Mouse (Mus musculus) midbrain, embryonic 11.5 days (tissue): ENCODE measurements at regions not wholly inside any gene's neighbourhood (a gene's known extent, or its start where the extent isn't known, plus 50 kb on each side); places are given as distances from the start of the nearest gene placed in this dataset.
"Not testable (repeated sequence)": the region's sequence is repeated elsewhere in the genome, so short reads cannot be mapped to it uniquely, and the experiment has no call there.

Experiments used
- ATAC-seq: fragments of 200-750 bp; cut with Nextera tagmentation; 2 replicates; pipeline ENCODE4 v1.8.0; 2017; ENCODE audit warnings: moderate TSS enrichment, moderate library complexity; ENCODE audit not compliant: low FRiP score
- DNase-seq: peaks from one replicate; pipeline ENCODE4 v3.0.0; 2015; ENCODE audit warnings: low spot score; ENCODE audit errors: missing footprints
- H3K27ac ChIP-seq: fragments of 300-500 bp; sonication (generic); 2 replicates; pipeline ENCODE4 v1.5.1; 2014; ENCODE audit warnings: low read depth, low read length
- H3K27me3 ChIP-seq: fragments of 300-500 bp; sonication (generic); 2 replicates; pipeline ENCODE4 v1.6.1; 2014; ENCODE audit warnings: mild to moderate bottlenecking, low read length, moderate library complexity, mixed read lengths; ENCODE audit not compliant: control insufficient read depth, insufficient read depth
- H3K36me3 ChIP-seq: fragments of 300-500 bp; sonication (generic); 2 replicates; pipeline ENCODE4 v1.6.1; 2014; ENCODE audit warnings: mild to moderate bottlenecking, low read length, moderate library complexity, mixed read lengths; ENCODE audit not compliant: control insufficient read depth, insufficient read depth
- H3K4me1 ChIP-seq: fragments of 300-500 bp; sonication (generic); 2 replicates; pipeline ENCODE4 v1.6.1; 2014; ENCODE audit warnings: low read length; ENCODE audit not compliant: control insufficient read depth, insufficient read depth
- H3K4me2 ChIP-seq: fragments of 300-500 bp; sonication (generic); 2 replicates; pipeline ENCODE4 v1.6.1; 2014; ENCODE audit warnings: mild to moderate bottlenecking, moderate library complexity
- H3K4me3 ChIP-seq: fragments of 300-500 bp; sonication (generic); 2 replicates; pipeline ENCODE4 v1.5.1; 2014; ENCODE audit warnings: low read depth, low read length
- H3K9ac ChIP-seq: fragments of 300-500 bp; sonication (generic); 2 replicates; pipeline ENCODE4 v1.6.1; 2014; ENCODE audit warnings: low read length
- H3K9me3 ChIP-seq: fragments of 300-500 bp; sonication (generic); 2 replicates; pipeline ENCODE4 v1.6.1; 2016; ENCODE audit warnings: low read length; ENCODE audit not compliant: control insufficient read depth
- WGBS: fragments of 180-500 bp; shearing (Covaris S2); extraction: QIAGEN DNeasy Blood & Tissue Kit; methylation state at CpG from one replicate; pipeline ENCODE4 v1.1.7; 2014; 5-methylcytosine and 5-hydroxymethylcytosine counted together

DNA sequence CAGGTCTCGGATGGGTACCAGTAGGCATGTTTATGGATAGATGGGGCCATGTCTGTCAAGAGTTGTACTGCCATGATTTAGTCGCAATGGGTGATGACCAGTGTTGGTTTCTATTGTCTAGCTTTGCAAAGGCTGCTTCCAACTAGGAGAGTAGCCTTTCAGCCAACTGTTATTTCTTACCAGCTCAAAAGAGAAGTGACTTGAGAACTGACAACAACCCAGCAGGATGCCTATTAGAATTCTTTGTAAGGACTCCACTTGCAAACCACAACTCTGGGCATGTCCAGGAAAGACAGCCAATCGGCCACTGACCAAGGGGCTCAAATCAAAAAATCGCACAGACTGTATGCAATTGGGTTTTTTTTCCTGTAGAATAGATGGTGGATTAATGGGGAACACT is 200.9 kb downstream of the Dhx15 start:
- Histone ChIP-seq H3K36me3 (no peaks in the 10 kb centered on the region), H3K9ac (no peak overlapping the region), H3K4me1 (peaks cover 11% of the 10 kb centered on the region), H3K4me2 (no peak overlapping the region), H3K27ac (no peak overlapping the region), H3K9me3 (no peaks in the 10 kb centered on the region), H3K27me3 (no peaks in the 10 kb centered on the region), H3K4me3 (no peak overlapping the region)
- 31% methylated on average over 4 of the region's 4 CpGs for WGBS
- ATAC-seq, result no peak
- peak; percentile 87 for DNase-seq

DNA sequence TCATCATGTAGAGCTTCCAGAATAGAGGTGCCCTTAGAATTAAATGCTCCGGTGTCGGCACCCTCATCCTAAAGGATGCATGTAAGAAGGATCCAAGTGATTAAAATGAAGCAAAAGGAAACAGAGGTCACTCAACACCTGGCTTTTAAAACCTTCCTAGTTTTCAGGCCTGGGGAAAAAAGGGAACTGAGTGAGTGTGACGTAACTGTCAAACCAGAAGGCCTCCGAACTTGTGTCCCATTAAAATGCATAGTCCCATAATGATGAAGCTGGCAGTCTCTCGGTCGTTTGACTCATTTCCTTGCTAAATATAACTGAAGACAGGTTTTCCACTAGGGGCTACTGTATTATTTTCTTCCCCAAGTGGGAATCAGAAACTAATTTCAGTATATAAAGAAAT is 201.4 kb downstream of the Dhx15 start:
- Histone ChIP-seq H3K9me3 (no peaks in the 10 kb centered on the region), H3K4me3 (no peak overlapping the region), H3K27me3 (no peaks in the 10 kb centered on the region), H3K4me1 (peaks cover 11% of the 10 kb centered on the region), H3K36me3 (no peaks in the 10 kb centered on the region), H3K4me2 (no peak overlapping the region), H3K9ac (no peak overlapping the region), H3K27ac (no peak overlapping the region)
- ATAC-seq (no peak), DNase-seq (no peak)
- WGBS, result 76% methylated on average over 6 of the region's 6 CpGs

DNA sequence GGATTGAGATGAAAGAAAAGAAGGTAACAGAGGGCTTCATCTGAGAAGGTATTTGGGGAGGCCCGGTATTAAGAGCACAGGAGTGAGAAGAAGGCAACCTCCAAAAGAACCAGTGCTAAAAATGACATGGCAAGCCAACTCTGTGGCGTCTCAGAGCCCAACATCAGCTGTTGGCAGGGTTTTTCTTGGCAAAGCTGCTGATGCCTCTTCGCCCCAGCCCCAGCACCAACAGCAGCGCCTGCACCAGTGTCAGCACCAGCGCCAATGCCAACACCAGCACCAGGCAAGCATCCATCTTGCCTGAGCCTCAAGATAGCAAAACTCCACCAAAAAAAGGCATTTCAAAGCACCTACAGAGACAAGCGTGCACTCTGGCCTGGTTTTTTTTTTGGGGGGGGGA is 205.3 kb downstream of the Dhx15 start:
- Histone ChIP-seq H3K27ac (no peak overlapping the region), H3K27me3 (no peaks in the 10 kb centered on the region), H3K36me3 (no peaks in the 10 kb centered on the region), H3K4me1 (no peaks in the 10 kb centered on the region), H3K4me3 (no peak overlapping the region), H3K9ac (no peak overlapping the region), H3K4me2 (no peak overlapping the region), H3K9me3 (no peaks in the 10 kb centered on the region)
- no peak for DNase-seq
- ATAC-seq, result no peak
- 91% methylated on average over 6 of the region's 6 CpGs for WGBS

DNA sequence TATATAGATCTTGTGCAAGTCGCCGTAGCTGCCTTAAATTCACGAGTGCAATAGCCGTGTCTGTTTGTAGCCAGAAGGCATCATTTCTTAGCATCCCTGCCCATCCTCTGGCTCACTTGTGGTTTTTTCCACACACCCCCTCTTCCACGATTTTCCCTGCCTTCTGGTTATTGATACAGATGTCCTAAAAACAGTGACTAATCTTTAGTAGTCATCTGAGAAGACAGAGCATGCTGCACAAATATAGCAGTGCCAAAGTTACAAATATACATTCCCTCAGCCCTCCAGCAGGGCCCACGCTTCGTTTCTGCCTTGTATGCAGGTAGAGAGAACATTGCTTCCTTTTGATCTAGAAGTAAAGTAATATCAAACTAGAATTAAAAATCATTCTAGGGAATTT is 207.5 kb downstream of the Dhx15 start:
- no peak overlapping the region for H3K27ac ChIP-seq
- no peaks in the 10 kb centered on the region for H3K9me3 ChIP-seq
- 87% methylated on average over 7 of the region's 7 CpGs for WGBS
- H3K4me2 ChIP-seq, result no peak overlapping the region
- H3K27me3 ChIP-seq, result no peaks in the 10 kb centered on the region
- no peak overlapping the region for H3K4me3 ChIP-seq
- DNase-seq, result no peak
- no peak overlapping the region for H3K9ac ChIP-seq
- H3K4me1 ChIP-seq, result no peaks in the 10 kb centered on the region
- no peak for ATAC-seq
- H3K36me3 ChIP-seq, result no peaks in the 10 kb centered on the region

DNA sequence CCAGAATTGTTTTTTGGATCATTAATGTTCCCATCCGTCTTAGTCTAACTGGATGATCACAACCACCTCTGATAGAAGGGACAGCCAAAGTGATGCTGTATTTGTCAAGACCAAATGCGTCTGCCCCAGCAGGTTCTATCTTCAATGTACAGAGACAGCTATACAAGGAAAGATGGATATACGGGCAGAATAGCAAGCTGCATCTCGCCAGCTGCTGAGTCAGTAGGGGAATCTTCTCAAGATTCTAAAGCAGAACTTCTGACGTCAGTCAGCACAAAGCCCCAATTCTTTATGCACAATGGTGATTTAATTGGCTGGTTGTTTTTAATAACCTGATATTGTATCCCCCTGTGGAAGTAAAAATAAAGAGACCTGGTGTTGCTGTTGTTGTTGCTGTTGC is 209.4 kb downstream of the Dhx15 start:
- no peak overlapping the region for H3K4me2 ChIP-seq
- ATAC-seq (no peak), DNase-seq (no peak)
- no peaks in the 10 kb centered on the region for H3K9me3 ChIP-seq
- H3K9ac ChIP-seq, result no peak overlapping the region
- H3K27me3 ChIP-seq, result no peaks in the 10 kb centered on the region
- no peaks in the 10 kb centered on the region for H3K4me1 ChIP-seq
- 79% methylated on average over 5 of the region's 5 CpGs for WGBS
- H3K27ac ChIP-seq, result no peak overlapping the region
- no peak overlapping the region for H3K4me3 ChIP-seq
- H3K36me3 ChIP-seq, result no peaks in the 10 kb centered on the region

DNA sequence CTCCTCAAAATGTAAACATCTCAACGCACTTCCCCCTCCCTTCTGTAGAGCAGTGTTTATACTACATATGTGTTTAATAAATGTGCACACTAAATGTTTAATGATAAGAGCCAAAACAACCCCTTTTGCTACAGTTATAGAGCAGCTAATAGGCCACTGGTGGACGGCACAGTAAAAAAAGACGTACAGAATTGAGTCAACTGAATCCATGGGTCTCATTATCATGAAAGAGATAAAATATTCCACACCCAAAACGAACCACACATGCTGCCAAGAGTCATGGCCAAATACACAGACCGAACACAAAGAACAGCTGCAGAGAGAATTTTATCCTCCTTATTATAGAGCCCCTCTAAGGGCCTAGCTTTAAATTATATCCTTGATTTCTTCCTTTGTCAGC is 237.8 kb downstream of the Dhx15 start:
- no peaks in the 10 kb centered on the region for H3K27me3 ChIP-seq

DNA sequence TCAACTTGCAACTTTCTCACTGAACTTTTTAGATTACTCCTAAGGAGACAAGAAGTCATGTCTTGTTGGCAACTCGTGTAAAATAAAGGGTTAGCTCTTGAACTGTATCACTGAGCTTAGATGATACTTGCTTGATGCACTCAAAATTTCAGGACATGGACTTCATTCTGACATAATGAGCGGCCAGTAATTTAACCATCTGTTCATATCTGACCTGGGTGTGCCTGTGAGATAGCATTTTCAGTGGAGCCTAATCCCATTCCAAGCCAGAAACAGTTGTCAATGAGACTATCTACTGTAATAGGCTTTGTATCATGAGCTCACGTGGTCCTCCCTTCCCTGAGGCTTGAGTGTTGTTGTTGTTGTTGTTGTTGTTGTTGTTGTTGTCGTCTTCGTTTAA is 240.3 kb downstream of the Dhx15 start:
- WGBS, result 87% methylated on average over 5 of the region's 5 CpGs
- Histone ChIP-seq H3K4me1 (no peaks in the 10 kb centered on the region), H3K4me2 (no peak overlapping the region), H3K27ac (no peak overlapping the region), H3K4me3 (no peak overlapping the region), H3K27me3 (no peaks in the 10 kb centered on the region), H3K36me3 (no peaks in the 10 kb centered on the region), H3K9me3 (no peaks in the 10 kb centered on the region), H3K9ac (no peak overlapping the region)
- no peak for ATAC-seq
- DNase-seq, result no peak

More for the DNA sequence above, 237.8 kb downstream of the Dhx15 start:
- Histone ChIP-seq H3K4me2 (no peak overlapping the region), H3K27ac (no peak overlapping the region), H3K9ac (no peak overlapping the region), H3K4me3 (no peak overlapping the region), H3K9me3 (no peaks in the 10 kb centered on the region), H3K4me1 (no peaks in the 10 kb centered on the region), H3K36me3 (no peaks in the 10 kb centered on the region)
- 87% methylated on average over 5 of the region's 5 CpGs for WGBS
- no peak for ATAC-seq
- DNase-seq, result peak; percentile 35

DNA sequence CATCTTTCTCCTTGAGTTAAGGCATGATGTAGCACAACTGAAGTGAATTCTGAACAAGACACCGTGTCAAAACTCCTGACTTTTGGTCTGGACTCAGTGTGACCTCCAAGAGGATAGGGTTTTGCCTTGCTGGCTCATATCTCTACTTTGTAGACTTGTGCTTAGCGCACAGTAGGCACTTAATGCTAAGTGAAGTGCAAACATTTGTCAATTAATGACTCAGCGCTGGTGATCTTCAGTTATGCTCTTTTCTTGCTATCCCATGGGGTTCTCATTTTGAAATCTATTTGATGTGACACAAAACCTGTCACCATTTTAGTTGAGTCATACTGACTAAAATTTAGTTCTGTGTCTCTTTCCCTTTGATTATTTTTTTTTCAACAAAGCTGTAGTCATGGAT is 244.3 kb downstream of the Dhx15 start:
- no peak overlapping the region for H3K4me3 ChIP-seq
- no peak overlapping the region for H3K9ac ChIP-seq
- H3K27me3 ChIP-seq, result no peaks in the 10 kb centered on the region
- no peaks in the 10 kb centered on the region for H3K36me3 ChIP-seq
- 90% methylated on average over 3 of the region's 3 CpGs for WGBS
- no peak for DNase-seq
- no peaks in the 10 kb centered on the region for H3K9me3 ChIP-seq
- H3K4me1 ChIP-seq, result no peaks in the 10 kb centered on the region
- H3K4me2 ChIP-seq, result no peak overlapping the region
- ATAC-seq, result no peak
- H3K27ac ChIP-seq, result no peak overlapping the region

DNA sequence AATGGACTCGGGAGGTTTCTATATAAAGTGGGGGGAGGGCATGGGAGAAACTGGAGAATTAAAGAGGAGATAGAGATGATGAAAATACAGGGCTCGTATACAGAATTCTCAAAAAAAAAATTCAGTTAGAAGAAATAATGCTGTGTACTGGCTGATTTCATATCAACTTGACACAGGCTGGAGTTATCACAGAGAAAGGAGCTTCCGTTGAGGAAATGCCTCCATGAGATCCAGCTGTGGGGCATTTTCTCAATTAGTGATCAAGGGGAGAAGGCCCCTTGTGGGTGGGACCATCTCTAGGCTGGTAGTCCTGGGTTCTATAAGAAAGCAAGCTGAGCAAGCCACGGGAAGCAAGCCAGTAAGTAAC is 248.4 kb downstream of the Dhx15 start:
- H3K36me3 ChIP-seq, H3K27me3 ChIP-seq, H3K4me1 ChIP-seq, DNase-seq, H3K4me2 ChIP-seq, H3K9me3 ChIP-seq, ATAC-seq, H3K9ac ChIP-seq, H3K4me3 ChIP-seq, H3K27ac ChIP-seq: not testable (repeated sequence)
- WGBS, result 71% methylated on average over 4 of the region's 4 CpGs
